Mouse (Mus musculus) kidney, embryonic 16.5 days (tissue): ENCODE measurements around the gene Nudt6. TPM values are rescaled to one million over a fixed set of nuclear protein-coding genes. Genes with fewer than 3 reads are reported as not detected.

Experiments used
- ATAC-seq: fragments of 200-750 bp; cut with Nextera tagmentation; 2 replicates; pipeline ENCODE4 v1.8.0; 2017; ENCODE audit warnings: moderate TSS enrichment; ENCODE audit not compliant: low FRiP score, low TSS enrichment
- H3K27ac ChIP-seq: fragments of 300-500 bp; sonication (generic); 2 replicates; pipeline ENCODE4 v1.5.1; 2014; ENCODE audit warnings: low read length
- H3K27me3 ChIP-seq: fragments of 300-500 bp; sonication (generic); 2 replicates; pipeline ENCODE4 v1.6.1; 2014; ENCODE audit warnings: low read length, control low read depth, mixed read lengths; ENCODE audit not compliant: insufficient read depth
- H3K36me3 ChIP-seq: fragments of 300-500 bp; sonication (generic); 2 replicates; pipeline ENCODE4 v1.6.1; 2014; ENCODE audit warnings: low read length, control low read depth, mixed read lengths; ENCODE audit not compliant: insufficient read depth
- H3K4me1 ChIP-seq: fragments of 300-500 bp; sonication (generic); 2 replicates; pipeline ENCODE4 v1.6.1; 2014; ENCODE audit warnings: low read length, control low read depth, mixed read lengths; ENCODE audit not compliant: insufficient read depth
- H3K4me2 ChIP-seq: fragments of 300-500 bp; sonication (generic); replicated peaks from 2 replicates; pipeline ENCODE4 v1.6.1; 2014; ENCODE audit warnings: low read depth, low read length
- H3K4me3 ChIP-seq: fragments of 300-500 bp; sonication (generic); 2 replicates; pipeline ENCODE4 v1.5.1; 2014; ENCODE audit warnings: mild to moderate bottlenecking, low read length
- H3K9ac ChIP-seq: fragments of 300-500 bp; sonication (generic); replicated peaks from 2 replicates; pipeline ENCODE4 v1.6.1; 2014; ENCODE audit warnings: low read length
- H3K9me3 ChIP-seq: fragments of 300-500 bp; sonication (generic); 2 replicates; pipeline ENCODE4 v1.6.1; 2016; ENCODE audit warnings: low read length, control low read depth
- WGBS: fragments of 180-500 bp; shearing (Covaris S2); extraction: QIAGEN DNeasy Blood & Tissue Kit; methylation state at CpG from one replicate; pipeline ENCODE4 v1.1.7; 2014; 5-methylcytosine and 5-hydroxymethylcytosine counted together
- polyA plus RNA-seq: library from polyadenylated mRNA; unstranded; fragments of >200 nt; fragmentation: Nextera tagmentation; extraction: Ambion mirVana; gene quantifications from 2 replicates; pipeline ENCODE4 v1.2.1, GENCODE M21; 2015

Gene Nudt6
- polyA plus RNA-seq, result 7.7 and 8.4 TPM in 2 replicates

DNA sequence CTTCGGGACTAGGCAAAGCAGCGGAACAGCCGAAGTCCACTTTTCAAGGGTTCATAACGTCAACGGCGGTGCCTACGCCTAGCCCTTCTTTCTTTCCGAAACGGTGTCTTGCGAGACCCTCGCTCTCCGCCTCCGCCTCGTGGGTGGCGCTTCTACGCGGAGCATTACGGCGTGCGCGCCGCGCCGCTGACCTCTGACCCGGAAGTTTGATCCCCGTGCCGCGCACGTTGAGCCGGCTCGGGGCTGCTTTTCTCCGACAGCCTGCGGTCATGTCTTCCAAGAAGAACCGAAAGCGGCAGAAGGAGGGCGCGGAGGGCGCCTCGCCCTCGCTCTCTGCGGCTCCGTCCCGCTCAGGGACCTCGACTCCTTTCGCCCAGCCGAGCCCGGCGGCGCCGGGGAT, at the start of gene Nudt6:
Gene Nudt6, minus strand, starts transcription at position 140 of the 400 bp plus-strand sequence.
- no peaks in the 10 kb centered on the region for H3K27me3 ChIP-seq
- peak; percentile 89 for ATAC-seq
- peak within 1 kb of the TSS; percentile 90 for H3K9ac ChIP-seq
- peaks cover 22% of the 10 kb centered on the region for H3K4me1 ChIP-seq
- peak within 1 kb of the TSS; percentile 93 for H3K4me2 ChIP-seq
- under 1% methylated on average over 50 of the region's 50 CpGs for WGBS
- peak within 1 kb of the TSS; percentile 98 for H3K4me3 ChIP-seq
- no peaks in the 10 kb centered on the region for H3K9me3 ChIP-seq
- H3K36me3 ChIP-seq, result no peaks in the 10 kb centered on the region
- peak within 1 kb of the TSS; percentile 94 for H3K27ac ChIP-seq

DNA sequence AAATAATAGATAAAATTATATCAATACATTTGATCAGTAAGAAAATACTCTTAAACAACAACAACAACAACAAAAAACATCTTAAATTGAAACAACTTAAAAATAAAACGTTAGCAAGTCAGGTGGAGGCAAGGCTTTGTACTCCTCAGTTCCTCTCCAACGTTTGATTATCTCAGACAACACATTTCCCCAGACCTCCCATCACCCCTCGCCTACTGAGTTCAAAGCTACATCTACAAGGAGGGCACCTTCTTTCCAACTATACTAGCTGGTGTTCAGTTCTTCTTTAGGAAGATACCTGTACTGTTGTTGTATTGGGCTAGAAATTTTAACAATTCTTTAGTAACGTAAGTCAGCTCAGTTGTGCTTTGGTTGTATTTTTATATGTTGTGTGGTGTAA, 49.3 kb upstream of the Nudt6 start:
- Histone ChIP-seq H3K9me3 (no peaks in the 10 kb centered on the region), H3K4me3 (no peak overlapping the region), H3K4me1 (no peaks in the 10 kb centered on the region), H3K27me3 (no peaks in the 10 kb centered on the region), H3K36me3 (no peaks in the 10 kb centered on the region), H3K27ac (no peak overlapping the region), H3K4me2 (no peak overlapping the region), H3K9ac (no peak overlapping the region)
- 87% methylated on average over 4 of the region's 4 CpGs for WGBS
- ATAC-seq, result no peak

DNA sequence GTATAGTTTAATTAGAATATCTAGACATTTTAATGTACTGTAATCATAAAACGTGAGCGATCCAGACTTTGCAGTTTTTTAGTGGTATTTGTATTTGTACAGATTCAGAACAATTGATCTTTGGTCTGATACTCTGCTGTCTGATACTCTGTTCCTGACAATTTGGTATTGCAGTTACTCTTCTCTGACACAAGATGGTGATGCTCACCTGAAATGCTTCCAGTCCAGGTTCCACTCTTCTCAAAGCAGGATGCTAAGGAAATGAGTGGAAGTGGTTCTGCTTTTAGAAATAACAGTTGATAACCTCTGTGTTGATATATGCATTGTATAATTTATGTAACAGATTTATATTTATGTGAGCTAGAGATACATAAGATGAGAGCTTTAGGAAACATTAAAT, 48.2 kb upstream of the Nudt6 start:
- Histone ChIP-seq H3K27ac (no peak overlapping the region), H3K9me3 (no peaks in the 10 kb centered on the region), H3K4me2 (no peak overlapping the region), H3K36me3 (no peaks in the 10 kb centered on the region), H3K4me1 (no peaks in the 10 kb centered on the region), H3K27me3 (no peaks in the 10 kb centered on the region), H3K4me3 (no peak overlapping the region), H3K9ac (no peak overlapping the region)
- WGBS, result 88% methylated on average over 2 of the region's 2 CpGs
- no peak for ATAC-seq

DNA sequence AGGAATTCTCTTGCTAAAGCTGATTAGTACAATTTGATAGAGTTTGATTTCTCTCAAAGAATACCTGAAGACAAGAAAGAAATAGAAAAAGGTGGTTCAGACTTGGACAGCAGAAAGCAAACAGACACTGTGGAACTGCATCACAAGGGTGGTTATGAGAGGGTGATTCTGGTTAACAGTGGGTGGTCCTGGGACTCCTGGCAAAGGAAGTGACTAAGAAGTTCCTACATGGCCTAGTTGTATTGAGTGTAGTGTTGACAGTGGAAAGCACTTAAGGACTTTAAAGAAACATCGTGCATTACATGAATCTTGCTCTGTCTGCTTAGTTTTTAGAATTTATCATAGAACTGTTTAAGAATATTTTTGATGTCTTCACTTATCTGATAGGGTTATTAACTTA, 36.0 kb upstream of the Nudt6 start:
- WGBS, result 96% methylated on average over 1 of the region's 1 CpGs
- ATAC-seq, result no peak
- Histone ChIP-seq H3K27me3 (no peaks in the 10 kb centered on the region), H3K4me1 (no peaks in the 10 kb centered on the region), H3K9ac (no peak overlapping the region), H3K9me3 (no peaks in the 10 kb centered on the region), H3K36me3 (peaks cover 8% of the 10 kb centered on the region; the same call in 1 of the 2 replicates), H3K4me2 (no peak overlapping the region), H3K4me3 (no peak overlapping the region), H3K27ac (no peak overlapping the region)

DNA sequence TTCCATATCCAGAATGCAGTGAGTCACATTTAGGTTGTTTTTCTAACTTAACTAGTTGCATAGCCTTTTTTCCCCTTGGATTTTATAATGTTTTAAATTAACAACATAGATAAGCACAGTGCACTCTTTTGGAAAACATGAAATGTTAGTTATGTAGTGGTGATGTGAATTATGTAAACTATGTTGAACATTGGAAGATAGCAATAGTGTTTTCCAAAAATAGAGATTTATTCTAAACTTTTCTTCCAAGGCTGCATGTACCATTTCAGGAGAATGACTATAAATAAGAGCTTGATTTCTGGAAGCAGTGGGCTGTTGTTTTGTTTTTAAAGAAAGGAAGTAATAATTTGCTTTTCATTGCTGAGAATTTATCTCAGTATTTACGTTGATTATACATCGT, 23.4 kb upstream of the Nudt6 start:
- Histone ChIP-seq H3K27ac (peak overlapping the region; percentile 50), H3K4me1 (no peaks in the 10 kb centered on the region), H3K4me3 (no peak overlapping the region), H3K9ac (no peak overlapping the region), H3K4me2 (no peak overlapping the region), H3K36me3 (peaks cover 10% of the 10 kb centered on the region; the same call in 1 of the 2 replicates), H3K27me3 (no peaks in the 10 kb centered on the region), H3K9me3 (no peaks in the 10 kb centered on the region)
- 56% methylated on average over 2 of the region's 2 CpGs for WGBS
- ATAC-seq, result no peak

DNA sequence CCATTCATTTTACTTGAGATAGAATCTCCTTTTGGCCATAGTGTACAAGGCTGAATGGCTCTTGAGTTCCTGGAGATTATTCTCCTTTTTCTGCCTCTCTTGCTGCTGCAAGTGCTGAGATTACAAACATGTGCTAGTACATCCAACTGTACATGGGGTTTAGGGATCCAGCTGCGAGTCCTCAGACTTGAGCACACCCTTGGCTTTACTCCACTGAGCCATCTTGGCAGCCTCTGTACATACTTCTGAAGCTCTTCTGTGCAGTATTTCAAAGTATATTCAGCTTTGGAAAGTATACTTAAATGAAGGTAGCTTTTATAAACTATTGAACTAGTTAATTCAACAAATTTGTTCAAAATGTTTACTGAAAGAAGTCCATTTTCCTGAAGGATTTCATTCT, 19.8 kb upstream of the Nudt6 start:
- no peaks in the 10 kb centered on the region for H3K27me3 ChIP-seq
- H3K9ac ChIP-seq, result no peak overlapping the region
- no peak for ATAC-seq
- H3K4me3 ChIP-seq, result no peak overlapping the region
- 80% methylated on average over 1 of the region's 1 CpGs for WGBS
- no peak overlapping the region for H3K27ac ChIP-seq
- peaks cover 10% of the 10 kb centered on the region; the same call in 1 of the 2 replicates for H3K36me3 ChIP-seq
- H3K4me1 ChIP-seq, result no peaks in the 10 kb centered on the region
- H3K4me2 ChIP-seq, result no peak overlapping the region
- H3K9me3 ChIP-seq, result no peaks in the 10 kb centered on the region

DNA sequence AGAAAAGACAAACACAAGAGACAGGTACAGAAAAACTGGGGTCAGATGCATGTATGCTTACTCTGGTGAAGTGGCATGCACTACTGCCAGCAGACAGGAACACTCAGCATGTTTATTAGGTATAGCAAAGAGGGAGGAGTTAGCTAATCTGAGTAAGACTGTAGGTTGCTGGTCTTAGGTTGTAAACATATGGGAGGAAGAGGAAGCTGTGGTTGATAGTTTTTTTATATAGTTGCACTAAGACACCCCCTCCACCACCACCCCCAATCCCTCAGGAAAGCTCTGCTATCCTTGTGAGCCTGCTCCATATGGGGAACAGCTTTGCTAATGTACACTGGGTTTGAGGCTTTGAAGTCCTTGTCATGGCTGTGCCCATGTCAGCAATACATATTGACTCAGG, 10.3 kb upstream of the Nudt6 start:
- H3K9ac ChIP-seq, result no peak overlapping the region
- no peaks in the 10 kb centered on the region for H3K27me3 ChIP-seq
- H3K9me3 ChIP-seq, result no peaks in the 10 kb centered on the region
- ATAC-seq, result no peak
- H3K4me3 ChIP-seq, result no peak overlapping the region
- no peaks in the 10 kb centered on the region for H3K4me1 ChIP-seq
- peaks cover 20% of the 10 kb centered on the region for H3K36me3 ChIP-seq
- no peak overlapping the region for H3K27ac ChIP-seq
- no peak overlapping the region for H3K4me2 ChIP-seq

DNA sequence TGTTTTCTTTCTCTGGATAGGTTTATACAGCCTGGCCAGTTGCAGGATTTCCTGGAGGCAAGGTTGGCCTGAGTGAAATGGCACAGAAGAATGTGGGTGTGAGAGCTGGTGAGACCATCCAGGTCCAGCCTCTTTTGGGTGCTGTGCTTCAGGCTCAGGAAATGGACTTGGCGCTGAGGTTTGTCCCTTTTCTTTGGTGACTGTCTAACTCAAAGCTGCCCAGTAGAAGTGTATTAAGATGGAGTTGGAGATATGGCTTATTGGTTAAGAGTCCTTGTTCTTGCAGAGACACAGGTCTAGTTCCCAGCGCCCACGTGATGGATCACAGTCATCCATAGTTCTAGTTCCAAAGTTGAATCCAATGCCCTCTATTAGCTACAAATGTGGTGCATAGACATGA, 6.1 kb upstream of the Nudt6 start:
- H3K4me3 ChIP-seq, result no peak overlapping the region
- H3K27ac ChIP-seq, result no peak overlapping the region

DNA sequence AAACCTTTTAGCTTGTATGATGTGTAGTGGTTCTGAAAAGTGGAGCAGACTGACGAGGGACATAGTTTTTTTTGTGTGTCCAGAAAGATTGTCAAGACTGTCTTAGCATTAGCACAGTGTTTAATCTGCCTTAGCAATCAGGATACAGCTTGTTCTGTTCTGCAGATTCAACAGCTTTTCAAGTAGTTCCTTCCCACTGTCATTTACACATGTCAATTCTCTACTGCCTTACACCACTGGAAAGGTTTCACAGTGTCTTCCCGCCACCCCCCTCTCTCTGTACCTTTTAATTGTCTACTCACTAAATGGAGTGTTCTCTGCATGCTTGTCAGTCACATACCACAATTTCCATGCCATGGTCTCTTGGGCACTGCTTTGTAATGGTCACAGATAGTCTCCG, 1.2 kb upstream of the Nudt6 start:
- Histone ChIP-seq H3K27me3 (no peaks in the 10 kb centered on the region), H3K36me3 (peaks cover 3% of the 10 kb centered on the region), H3K27ac (peak overlapping the region; percentile 94; the same call in 1 of the 2 replicates), H3K4me3 (peak overlapping the region; percentile 98), H3K9ac (peak overlapping the region; percentile 76), H3K4me1 (peaks cover 22% of the 10 kb centered on the region), H3K9me3 (no peaks in the 10 kb centered on the region), H3K4me2 (peak overlapping the region; percentile 93)
- 13% methylated on average over 3 of the region's 3 CpGs for WGBS
- ATAC-seq, result no peak

More for the DNA sequence above, 6.1 kb upstream of the Nudt6 start:
- WGBS, result 97% methylated on average over 3 of the region's 3 CpGs
- no peak overlapping the region for H3K9ac ChIP-seq
- no peaks in the 10 kb centered on the region for H3K27me3 ChIP-seq
- peaks cover 16% of the 10 kb centered on the region for H3K36me3 ChIP-seq
- no peak overlapping the region for H3K4me2 ChIP-seq
- ATAC-seq, result no peak
- H3K9me3 ChIP-seq, result no peaks in the 10 kb centered on the region
- H3K4me1 ChIP-seq, result peaks cover 10% of the 10 kb centered on the region

DNA sequence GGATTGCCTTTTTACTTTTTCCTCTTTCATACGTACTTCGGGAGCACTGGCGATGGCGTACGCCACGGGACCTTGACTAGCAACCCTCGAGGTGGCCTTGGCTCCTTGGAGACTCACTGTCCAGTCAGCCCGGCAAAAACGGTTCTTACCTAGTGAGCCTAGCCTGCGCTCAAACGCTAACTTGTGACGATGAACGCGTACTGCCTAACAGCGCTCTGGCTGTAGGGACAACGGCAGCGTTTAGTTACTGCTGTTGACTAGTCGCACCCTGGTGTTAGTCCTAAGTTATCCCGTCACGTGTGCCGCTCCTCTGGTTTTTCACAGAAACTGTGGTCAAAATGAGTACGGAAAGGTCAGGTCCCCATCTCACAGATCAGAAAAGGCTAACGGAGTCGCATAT, 630 bp upstream of the Nudt6 start:
- H3K4me1 ChIP-seq, result peaks cover 22% of the 10 kb centered on the region
- H3K9ac ChIP-seq, result peak overlapping the region; percentile 76
- H3K27ac ChIP-seq, result peak overlapping the region; percentile 94
- no peaks in the 10 kb centered on the region for H3K9me3 ChIP-seq
- ATAC-seq, result no peak
- no peaks in the 10 kb centered on the region for H3K27me3 ChIP-seq
- H3K36me3 ChIP-seq, result no peaks in the 10 kb centered on the region
- peak overlapping the region; percentile 98 for H3K4me3 ChIP-seq
- H3K4me2 ChIP-seq, result peak overlapping the region; percentile 93
- WGBS, result under 1% methylated on average over 24 of the region's 24 CpGs
